Mouse (Mus musculus): Measurements from ENCODE around the gene Nrg3. TPM values are rescaled to one million over a fixed set of nuclear protein-coding genes. Genes with fewer than 3 reads are reported as not detected.
A peak's percentile ranks its signal among the peaks of the same experiment; 100 is the strongest.
"Not testable (repeated sequence)": the region's sequence is repeated elsewhere in the genome, so short reads cannot be mapped to it uniquely, and the experiment has no call there.

The Nrg3 gene
- polyA plus RNA-seq, 1 experiment from 2014 or later: 5.5 TPM

- no peaks in the 10 kb centered on the region for H3K27me3 ChIP-seq (replicated peaks)
- H3K4me3 ChIP-seq: no peak overlapping the region
- no peaks in the 10 kb centered on the region for H3K4me1 ChIP-seq
- no peaks in the 10 kb centered on the region for H3K36me3 ChIP-seq
- no peak overlapping the region for H3K27ac ChIP-seq
- no peak overlapping the region for H3K4me2 ChIP-seq (replicated peaks)
- H3K9me3 ChIP-seq: no peaks in the 10 kb centered on the region
- H3K9ac ChIP-seq: no peak overlapping the region
- no peak for ATAC-seq (ENCODE audit: low FRiP score, low read depth)
- 93% methylated on average over 1 of the region's 1 CpGs for WGBS
Measured at GRCm38 (mm10) chr14:38535181-38535580, 937.7 kb downstream of the Nrg3 start.

GRCm38 (mm10) chr14:38533495-38533894 is 939.4 kb downstream of the Nrg3 start:
- no peak overlapping the region for H3K27ac ChIP-seq

GRCm38 (mm10) chr14:38516232-38516631 is 956.7 kb downstream of the Nrg3 start:
- H3K9ac ChIP-seq: no peak overlapping the region
- H3K4me2 ChIP-seq (replicated peaks): no peak overlapping the region
- H3K27me3 ChIP-seq (replicated peaks): no peaks in the 10 kb centered on the region
- H3K36me3 ChIP-seq: no peaks in the 10 kb centered on the region
- H3K4me1 ChIP-seq: no peaks in the 10 kb centered on the region
- no peak overlapping the region for H3K27ac ChIP-seq
- no peaks in the 10 kb centered on the region for H3K9me3 ChIP-seq
- 59% methylated on average over 5 of the region's 5 CpGs for WGBS
- ATAC-seq (ENCODE audit: low FRiP score, low read depth): peak; percentile 81
- no peak overlapping the region for H3K4me3 ChIP-seq

More at GRCm38 (mm10) chr14:38533495-38533894, 939.4 kb downstream of the Nrg3 start:
- no peak overlapping the region for H3K9ac ChIP-seq
- H3K4me1 ChIP-seq: no peaks in the 10 kb centered on the region
- no peaks in the 10 kb centered on the region for H3K9me3 ChIP-seq
- H3K4me2 ChIP-seq (replicated peaks): no peak overlapping the region
- no peak overlapping the region for H3K4me3 ChIP-seq
- H3K36me3 ChIP-seq: no peaks in the 10 kb centered on the region
- H3K27me3 ChIP-seq (replicated peaks): no peaks in the 10 kb centered on the region
- ATAC-seq (ENCODE audit: low FRiP score, low read depth): no peak

- no peaks in the 10 kb centered on the region for H3K27me3 ChIP-seq (replicated peaks)
- no peak for ATAC-seq (ENCODE audit: low FRiP score, low read depth)
- WGBS: 92% methylated on average over 2 of the region's 2 CpGs
Measured at GRCm38 (mm10) chr14:38509016-38509415, 963.9 kb downstream of the Nrg3 start.

GRCm38 (mm10) chr14:38494970-38495369 is 977.9 kb downstream of the Nrg3 start:
- Histone ChIP-seq H3K27ac (no peak overlapping the region), H3K4me2 (replicated peaks) (no peak overlapping the region), H3K9ac (no peak overlapping the region), H3K4me1 (no peaks in the 10 kb centered on the region), H3K4me3 (no peak overlapping the region), H3K36me3 (no peaks in the 10 kb centered on the region), H3K9me3 (no peaks in the 10 kb centered on the region), H3K27me3 (replicated peaks) (no peaks in the 10 kb centered on the region)
- 47% methylated on average over 1 of the region's 1 CpGs for WGBS
- ATAC-seq (ENCODE audit: low FRiP score, low read depth): no peak

More at GRCm38 (mm10) chr14:38509016-38509415, 963.9 kb downstream of the Nrg3 start:
- H3K36me3 ChIP-seq: no peaks in the 10 kb centered on the region
- no peak overlapping the region for H3K27ac ChIP-seq
- H3K4me3 ChIP-seq: no peak overlapping the region
- no peak overlapping the region for H3K4me2 ChIP-seq (replicated peaks)
- H3K9me3 ChIP-seq: no peaks in the 10 kb centered on the region
- no peaks in the 10 kb centered on the region for H3K4me1 ChIP-seq
- H3K9ac ChIP-seq: no peak overlapping the region

- H3K27ac ChIP-seq: no peak overlapping the region
Measured at GRCm38 (mm10) chr14:38447086-38447485, 1025.8 kb downstream of the Nrg3 start.

GRCm38 (mm10) chr14:38444788-38445187 is 1028.1 kb downstream of the Nrg3 start:
- H3K4me3 ChIP-seq: no peak overlapping the region
- H3K9ac ChIP-seq: no peak overlapping the region
- H3K9me3 ChIP-seq: no peaks in the 10 kb centered on the region
- no peaks in the 10 kb centered on the region for H3K36me3 ChIP-seq
- no peaks in the 10 kb centered on the region for H3K4me1 ChIP-seq
- H3K4me2 ChIP-seq (replicated peaks): no peak overlapping the region
- ATAC-seq (ENCODE audit: low FRiP score, low read depth): no peak
- H3K27me3 ChIP-seq (replicated peaks): no peaks in the 10 kb centered on the region
- WGBS: 85% methylated on average over 2 of the region's 2 CpGs
- no peak overlapping the region for H3K27ac ChIP-seq

More at GRCm38 (mm10) chr14:38447086-38447485, 1025.8 kb downstream of the Nrg3 start:
- Histone ChIP-seq H3K4me2 (replicated peaks) (no peak overlapping the region), H3K4me3 (no peak overlapping the region), H3K4me1 (no peaks in the 10 kb centered on the region), H3K27me3 (replicated peaks) (no peaks in the 10 kb centered on the region), H3K9ac (no peak overlapping the region), H3K9me3 (no peaks in the 10 kb centered on the region), H3K36me3 (no peaks in the 10 kb centered on the region)
- ATAC-seq (ENCODE audit: low FRiP score, low read depth): no peak
- WGBS: 86% methylated on average over 2 of the region's 2 CpGs

GRCm38 (mm10) chr14:38433793-38434589 is 1038.9 kb downstream of the Nrg3 start:
- H3K9ac ChIP-seq: no peak overlapping the region
- H3K9me3 ChIP-seq: no peaks in the 10 kb centered on the region
- no peaks in the 10 kb centered on the region for H3K4me1 ChIP-seq
- no peak overlapping the region for H3K4me3 ChIP-seq
- no peak overlapping the region for H3K4me2 ChIP-seq (replicated peaks)
- 79% methylated on average over 6 of the region's 6 CpGs for WGBS
- no peaks in the 10 kb centered on the region for H3K27me3 ChIP-seq (replicated peaks)
- no peak overlapping the region for H3K27ac ChIP-seq
- no peaks in the 10 kb centered on the region for H3K36me3 ChIP-seq
- no peak for ATAC-seq (ENCODE audit: low FRiP score, low read depth)

GRCm38 (mm10) chr14:38374660-38375059 is 1098.2 kb downstream of the Nrg3 start:
- no peaks in the 10 kb centered on the region for H3K36me3 ChIP-seq
- H3K9ac ChIP-seq: no peak overlapping the region
- no peaks in the 10 kb centered on the region for H3K4me1 ChIP-seq
- no peak overlapping the region for H3K4me2 ChIP-seq (replicated peaks)
- H3K27ac ChIP-seq: no peak overlapping the region
- no peaks in the 10 kb centered on the region for H3K9me3 ChIP-seq
- ATAC-seq (ENCODE audit: low FRiP score, low read depth): no peak
- H3K27me3 ChIP-seq (replicated peaks): no peaks in the 10 kb centered on the region
- H3K4me3 ChIP-seq: no peak overlapping the region

- no peak overlapping the region for H3K4me3 ChIP-seq
- H3K9ac ChIP-seq: no peak overlapping the region
- no peaks in the 10 kb centered on the region for H3K27me3 ChIP-seq (replicated peaks)
- no peaks in the 10 kb centered on the region for H3K4me1 ChIP-seq
- H3K4me2 ChIP-seq (replicated peaks): no peak overlapping the region
- H3K9me3 ChIP-seq: no peaks in the 10 kb centered on the region
- ATAC-seq (ENCODE audit: low FRiP score, low read depth): no peak
- no peaks in the 10 kb centered on the region for H3K36me3 ChIP-seq
- H3K27ac ChIP-seq: no peak overlapping the region
Measured at GRCm38 (mm10) chr14:38340967-38341366, 1131.9 kb downstream of the Nrg3 start.

GRCm38 (mm10) chr14:38322841-38323240 is 1150.0 kb downstream of the Nrg3 start:
- H3K4me1 ChIP-seq; H3K4me3 ChIP-seq; H3K27ac ChIP-seq; H3K9me3 ChIP-seq; H3K36me3 ChIP-seq; ATAC-seq (ENCODE audit: low FRiP score, low read depth); H3K4me2 ChIP-seq (replicated peaks); H3K9ac ChIP-seq; H3K27me3 ChIP-seq (replicated peaks): not testable (repeated sequence)
- 54% methylated on average over 1 of the region's 1 CpGs for WGBS

GRCm38 (mm10) chr14:38320619-38321340 is 1152.1 kb downstream of the Nrg3 start:
- no peaks in the 10 kb centered on the region for H3K27me3 ChIP-seq (replicated peaks)
- 90% methylated on average over 1 of the region's 1 CpGs for WGBS
- H3K9me3 ChIP-seq: 0 out of 2 replicates have a peak, but pooled peaks cover 3% of the 10 kb centered on the region
- no peak overlapping the region for H3K27ac ChIP-seq
- peak; percentile 66 for ATAC-seq (ENCODE audit: low FRiP score, low read depth)
- H3K4me2 ChIP-seq (replicated peaks): no peak overlapping the region
- no peaks in the 10 kb centered on the region for H3K4me1 ChIP-seq
- H3K4me3 ChIP-seq: no peak overlapping the region
- no peak overlapping the region for H3K9ac ChIP-seq
- H3K36me3 ChIP-seq: no peaks in the 10 kb centered on the region

Measured in neural tube, embryonic 12.5 days (tissue).